Mouse (Mus musculus): ENCODE measurements around the gene Srbd1. TPM values are rescaled to one million over a fixed set of nuclear protein-coding genes. Genes with fewer than 3 reads are reported as not detected.

Gene Srbd1
- polyA plus RNA-seq, 1 experiment from 2014 or later, result 17.7 TPM

GRCm38 (mm10) chr17:85995086-85995485 lies 149.9 kb downstream of the Srbd1 start:
- H3K36me3 ChIP-seq, result peaks cover 16% of the 10 kb centered on the region
- H3K4me1 ChIP-seq (replicated peaks), result no peaks in the 10 kb centered on the region
- 90% methylated on average over 4 of the region's 4 CpGs for WGBS
- no peaks in the 10 kb centered on the region for H3K27me3 ChIP-seq
- no peak overlapping the region for H3K4me3 ChIP-seq (replicated peaks)
- H3K4me2 ChIP-seq (replicated peaks), result no peak overlapping the region
- H3K27ac ChIP-seq, result no peak overlapping the region
- no peak overlapping the region for H3K9ac ChIP-seq (replicated peaks)
- ATAC-seq, result no peak
- peaks cover 3% of the 10 kb centered on the region; the same call in 1 of the 2 replicates for H3K9me3 ChIP-seq

DNA sequence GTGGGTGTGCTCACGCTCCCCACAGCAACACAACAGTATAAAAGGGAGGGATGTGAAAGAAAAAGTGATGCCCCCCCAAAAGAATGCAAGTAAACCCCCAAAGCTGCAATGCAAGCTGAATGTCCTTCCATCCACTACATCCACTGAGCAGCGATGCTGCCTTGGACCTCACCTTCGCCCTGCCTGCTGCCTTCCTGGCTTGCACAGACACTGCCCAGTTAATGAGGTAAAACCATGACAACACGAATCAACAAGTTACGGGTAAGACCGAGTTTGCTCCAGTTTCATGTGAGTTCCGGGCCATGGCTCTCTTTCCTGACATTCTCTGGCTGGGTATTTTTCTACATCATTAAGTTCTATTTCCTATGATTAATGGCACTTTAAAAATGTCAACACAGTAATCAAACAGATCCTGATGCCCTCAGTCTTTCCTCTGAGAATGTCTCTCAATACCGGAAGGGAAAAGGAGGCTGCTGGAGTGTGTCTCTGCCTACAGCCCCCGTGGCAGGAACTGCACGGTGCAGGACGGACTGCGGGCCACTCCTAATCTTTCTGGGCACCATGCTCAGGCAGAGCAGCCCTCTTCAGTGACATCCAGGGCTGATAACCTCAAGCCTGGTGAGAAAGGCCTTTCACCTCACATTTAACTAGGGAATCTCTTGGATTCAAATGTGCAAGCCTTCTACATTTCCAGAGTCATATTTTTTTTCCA lies 155.8 kb downstream of the Srbd1 start:
- H3K36me3 ChIP-seq, result peaks cover 12% of the 10 kb centered on the region
- no peaks in the 10 kb centered on the region for H3K4me1 ChIP-seq (replicated peaks)
- ATAC-seq, result no peak
- no peak overlapping the region for H3K4me2 ChIP-seq (replicated peaks)
- H3K9ac ChIP-seq (replicated peaks), result no peak overlapping the region
- H3K4me3 ChIP-seq (replicated peaks), result no peak overlapping the region
- H3K27me3 ChIP-seq, result no peaks in the 10 kb centered on the region
- no peaks in the 10 kb centered on the region for H3K9me3 ChIP-seq
- H3K27ac ChIP-seq, result no peak overlapping the region
- 90% methylated on average over 12 of the region's 12 CpGs for WGBS

GRCm38 (mm10) chr17:85987531-85987930 lies 157.4 kb downstream of the Srbd1 start:
- no peak overlapping the region for H3K27ac ChIP-seq
- no peak overlapping the region for H3K9ac ChIP-seq (replicated peaks)
- 73% methylated on average over 4 of the region's 4 CpGs for WGBS
- no peak overlapping the region for H3K4me3 ChIP-seq (replicated peaks)
- no peak for ATAC-seq
- no peaks in the 10 kb centered on the region for H3K4me1 ChIP-seq (replicated peaks)
- peaks cover 15% of the 10 kb centered on the region for H3K36me3 ChIP-seq
- H3K4me2 ChIP-seq (replicated peaks), result no peak overlapping the region
- no peaks in the 10 kb centered on the region for H3K9me3 ChIP-seq
- no peaks in the 10 kb centered on the region for H3K27me3 ChIP-seq

DNA sequence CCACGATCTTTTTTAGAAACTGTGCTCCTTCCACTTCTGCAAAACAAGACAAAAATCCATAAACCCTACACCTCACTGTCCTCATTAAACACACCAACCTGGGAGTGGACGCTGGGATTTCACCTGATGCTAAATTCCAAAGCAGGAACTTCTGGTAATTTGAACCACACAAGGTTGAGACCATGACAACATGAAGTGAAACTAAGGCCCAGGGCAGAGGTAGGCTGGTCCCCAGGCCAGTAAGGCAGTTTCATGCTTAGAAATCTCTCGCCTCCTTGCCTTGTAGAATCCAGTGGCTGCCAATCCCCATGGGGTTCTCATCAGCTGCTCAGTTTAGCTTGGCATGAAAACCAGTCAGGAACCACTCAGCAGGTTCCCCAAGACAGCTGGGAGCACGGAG lies 158.4 kb downstream of the Srbd1 start:
- H3K9me3 ChIP-seq, result no peaks in the 10 kb centered on the region
- H3K9ac ChIP-seq (replicated peaks), result no peak overlapping the region
- peaks cover 15% of the 10 kb centered on the region for H3K36me3 ChIP-seq
- H3K4me3 ChIP-seq (replicated peaks), result no peak overlapping the region
- H3K4me1 ChIP-seq (replicated peaks), result no peaks in the 10 kb centered on the region
- ATAC-seq, result no peak
- no peaks in the 10 kb centered on the region for H3K27me3 ChIP-seq
- 86% methylated on average over 4 of the region's 4 CpGs for WGBS
- H3K27ac ChIP-seq, result no peak overlapping the region
- no peak overlapping the region for H3K4me2 ChIP-seq (replicated peaks)

GRCm38 (mm10) chr17:85986181-85986580 lies 158.8 kb downstream of the Srbd1 start:
- H3K9ac ChIP-seq (replicated peaks), result no peak overlapping the region

GRCm38 (mm10) chr17:85985131-85985530 lies 159.8 kb downstream of the Srbd1 start:
- no peaks in the 10 kb centered on the region for H3K27me3 ChIP-seq
- H3K36me3 ChIP-seq, result peaks cover 15% of the 10 kb centered on the region
- no peak overlapping the region for H3K4me3 ChIP-seq (replicated peaks)
- H3K4me2 ChIP-seq (replicated peaks), result no peak overlapping the region
- 93% methylated on average over 11 of the region's 11 CpGs for WGBS
- no peak for ATAC-seq
- H3K4me1 ChIP-seq (replicated peaks), result no peaks in the 10 kb centered on the region
- no peaks in the 10 kb centered on the region for H3K9me3 ChIP-seq
- no peak overlapping the region for H3K27ac ChIP-seq
- no peak overlapping the region for H3K9ac ChIP-seq (replicated peaks)

More at GRCm38 (mm10) chr17:85986181-85986580, 158.8 kb downstream of the Srbd1 start:
- Histone ChIP-seq H3K36me3 (peaks cover 15% of the 10 kb centered on the region), H3K27me3 (no peaks in the 10 kb centered on the region), H3K9me3 (no peaks in the 10 kb centered on the region), H3K4me2 (replicated peaks) (no peak overlapping the region), H3K27ac (no peak overlapping the region), H3K4me3 (replicated peaks) (no peak overlapping the region), H3K4me1 (replicated peaks) (no peaks in the 10 kb centered on the region)
- WGBS, result 87% methylated on average over 2 of the region's 2 CpGs
- ATAC-seq, result no peak

DNA sequence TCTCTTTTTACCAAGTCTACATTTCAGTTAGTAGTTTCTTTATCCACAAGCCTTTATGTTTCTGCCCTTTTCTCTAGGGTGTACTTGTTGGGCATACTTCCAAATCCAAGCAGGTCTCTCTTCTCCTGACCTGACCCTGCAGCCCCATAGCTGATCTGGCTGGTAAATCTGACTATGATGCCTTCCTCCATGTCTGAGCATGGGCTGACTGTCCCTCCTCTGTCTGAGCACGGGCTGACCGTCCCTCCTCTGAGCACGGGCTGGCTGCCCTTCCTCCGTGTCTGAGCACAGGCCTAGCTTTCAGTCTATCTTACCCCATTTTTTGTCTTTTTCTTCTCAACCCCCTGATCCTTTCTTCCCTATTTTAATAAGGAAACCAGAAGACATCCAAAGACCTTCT lies 162.7 kb downstream of the Srbd1 start:
- Histone ChIP-seq H3K4me2 (replicated peaks) (no peak overlapping the region), H3K9ac (replicated peaks) (no peak overlapping the region), H3K4me3 (replicated peaks) (no peak overlapping the region), H3K36me3 (0 out of 2 replicates have a peak, but pooled peaks cover 6% of the 10 kb centered on the region), H3K27me3 (no peaks in the 10 kb centered on the region), H3K9me3 (no peaks in the 10 kb centered on the region), H3K4me1 (replicated peaks) (no peaks in the 10 kb centered on the region), H3K27ac (no peak overlapping the region)
- ATAC-seq, result no peak
- WGBS, result 98% methylated on average over 4 of the region's 4 CpGs

GRCm38 (mm10) chr17:85981869-85982268 lies 163.1 kb downstream of the Srbd1 start:
- Histone ChIP-seq H3K9me3 (no peaks in the 10 kb centered on the region), H3K9ac (replicated peaks) (no peak overlapping the region), H3K4me3 (replicated peaks) (no peak overlapping the region), H3K27ac (no peak overlapping the region), H3K36me3 (0 out of 2 replicates have a peak, but pooled peaks cover 6% of the 10 kb centered on the region), H3K27me3 (no peaks in the 10 kb centered on the region), H3K4me1 (replicated peaks) (no peaks in the 10 kb centered on the region), H3K4me2 (replicated peaks) (no peak overlapping the region)
- 94% methylated on average over 3 of the region's 3 CpGs for WGBS
- ATAC-seq, result no peak

GRCm38 (mm10) chr17:85978876-85979275 lies 166.1 kb downstream of the Srbd1 start:
- no peak overlapping the region for H3K4me2 ChIP-seq (replicated peaks)
- H3K4me3 ChIP-seq (replicated peaks), result no peak overlapping the region
- WGBS, result 95% methylated on average over 8 of the region's 8 CpGs
- ATAC-seq, result no peak
- no peaks in the 10 kb centered on the region for H3K36me3 ChIP-seq
- no peak overlapping the region for H3K27ac ChIP-seq
- H3K9me3 ChIP-seq, result no peaks in the 10 kb centered on the region
- H3K4me1 ChIP-seq (replicated peaks), result no peaks in the 10 kb centered on the region
- H3K27me3 ChIP-seq, result no peaks in the 10 kb centered on the region
- H3K9ac ChIP-seq (replicated peaks), result no peak overlapping the region

GRCm38 (mm10) chr17:85975077-85975476 lies 169.9 kb downstream of the Srbd1 start:
- H3K4me1 ChIP-seq (replicated peaks), result no peaks in the 10 kb centered on the region
- 71% methylated on average over 5 of the region's 5 CpGs for WGBS

DNA sequence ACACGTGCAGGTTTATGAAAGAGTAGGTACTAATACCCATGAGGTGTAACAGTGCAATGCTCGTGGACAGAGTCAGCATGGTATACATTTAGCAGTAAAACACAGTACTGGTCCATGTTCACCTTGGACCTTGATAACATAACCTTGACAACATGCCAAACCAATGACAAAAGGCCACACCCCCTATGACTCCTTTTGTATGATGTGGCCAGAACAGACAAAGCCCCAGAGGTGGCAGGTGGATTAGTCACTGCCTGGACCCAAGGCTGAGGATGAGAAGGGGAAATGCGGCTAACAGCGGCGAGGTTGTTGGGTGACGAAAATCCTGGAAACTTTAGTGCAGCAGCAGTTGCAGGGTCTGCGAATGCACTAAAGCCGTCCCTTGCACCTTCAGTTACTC lies 170.4 kb downstream of the Srbd1 start:
- Histone ChIP-seq H3K36me3 (no peaks in the 10 kb centered on the region), H3K27ac (no peak overlapping the region), H3K4me3 (replicated peaks) (no peak overlapping the region), H3K9ac (replicated peaks) (no peak overlapping the region), H3K27me3 (no peaks in the 10 kb centered on the region), H3K9me3 (no peaks in the 10 kb centered on the region), H3K4me2 (replicated peaks) (no peak overlapping the region), H3K4me1 (replicated peaks) (no peaks in the 10 kb centered on the region)
- WGBS, result 86% methylated on average over 8 of the region's 8 CpGs
- no peak for ATAC-seq

More at GRCm38 (mm10) chr17:85975077-85975476, 169.9 kb downstream of the Srbd1 start:
- no peaks in the 10 kb centered on the region for H3K27me3 ChIP-seq
- H3K9ac ChIP-seq (replicated peaks), result no peak overlapping the region
- no peak overlapping the region for H3K4me3 ChIP-seq (replicated peaks)
- H3K9me3 ChIP-seq, result no peaks in the 10 kb centered on the region
- no peak overlapping the region for H3K27ac ChIP-seq
- no peak for ATAC-seq
- no peaks in the 10 kb centered on the region for H3K36me3 ChIP-seq
- no peak overlapping the region for H3K4me2 ChIP-seq (replicated peaks)

DNA sequence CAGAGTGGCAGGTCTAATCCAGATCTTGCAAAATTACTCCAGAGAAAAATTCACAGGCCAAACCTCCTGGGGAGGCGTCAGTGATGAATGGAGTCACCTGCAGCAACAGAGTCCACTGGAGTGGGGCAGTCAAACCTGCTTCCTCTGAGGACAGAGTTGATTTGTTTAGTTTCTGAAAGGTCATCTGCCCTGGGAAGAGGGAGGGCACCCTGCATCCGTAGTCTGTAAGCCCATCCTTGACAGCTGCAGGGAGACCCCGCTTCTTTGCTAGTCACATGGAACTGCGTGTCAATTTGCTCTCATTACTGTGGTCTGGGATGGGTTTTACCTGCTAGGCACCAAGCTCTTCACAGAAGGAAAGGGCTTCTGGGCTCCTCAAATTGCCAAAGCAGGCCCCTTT lies 173.9 kb downstream of the Srbd1 start:
- WGBS, result 56% methylated on average over 4 of the region's 4 CpGs
- H3K4me2 ChIP-seq (replicated peaks), result no peak overlapping the region
- no peak overlapping the region for H3K4me3 ChIP-seq (replicated peaks)
- no peaks in the 10 kb centered on the region for H3K27me3 ChIP-seq
- H3K27ac ChIP-seq, result no peak overlapping the region
- no peak overlapping the region for H3K9ac ChIP-seq (replicated peaks)
- H3K9me3 ChIP-seq, result no peaks in the 10 kb centered on the region
- ATAC-seq, result no peak
- no peaks in the 10 kb centered on the region for H3K4me1 ChIP-seq (replicated peaks)
- no peaks in the 10 kb centered on the region for H3K36me3 ChIP-seq

DNA sequence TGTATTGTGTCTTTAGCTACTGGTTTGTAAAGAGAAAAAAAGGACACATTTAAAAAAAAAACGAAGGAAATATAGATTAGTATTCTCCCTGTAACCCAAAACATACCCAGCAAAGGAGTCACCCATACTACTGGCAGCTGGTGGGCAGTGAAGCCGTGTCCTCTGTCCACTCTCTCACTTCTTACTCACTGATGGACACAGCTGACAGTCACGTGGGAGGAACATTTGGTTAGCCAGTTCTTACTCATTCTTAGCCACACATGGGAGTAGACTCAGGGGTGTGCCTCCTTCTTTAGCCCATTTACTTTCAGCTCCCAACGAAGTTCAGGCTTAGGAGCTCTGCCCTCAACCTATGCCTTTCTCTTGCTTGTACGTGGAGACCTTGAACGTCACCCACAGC lies 183.3 kb downstream of the Srbd1 start:
- Histone ChIP-seq H3K36me3 (no peaks in the 10 kb centered on the region), H3K4me3 (replicated peaks) (no peak overlapping the region), H3K9me3 (no peaks in the 10 kb centered on the region), H3K27ac (no peak overlapping the region), H3K27me3 (no peaks in the 10 kb centered on the region), H3K4me2 (replicated peaks) (no peak overlapping the region), H3K9ac (replicated peaks) (no peak overlapping the region), H3K4me1 (replicated peaks) (0 out of 2 replicates have a peak, but pooled peaks cover 6% of the 10 kb centered on the region)
- no peak for ATAC-seq
- 62% methylated on average over 6 of the region's 6 CpGs for WGBS
